Mouse (Mus musculus): ENCODE measurements around the gene Hist1h3g.
"Not testable (repeated sequence)": the region's sequence is repeated elsewhere in the genome, so short reads cannot be mapped to it uniquely, and the experiment has no call there.

The Hist1h3g gene

GRCm38 (mm10) chr13:23536076-23536822 is 1.0 kb downstream of the Hist1h3g start:
- DNase-seq, result no peak

DNA sequence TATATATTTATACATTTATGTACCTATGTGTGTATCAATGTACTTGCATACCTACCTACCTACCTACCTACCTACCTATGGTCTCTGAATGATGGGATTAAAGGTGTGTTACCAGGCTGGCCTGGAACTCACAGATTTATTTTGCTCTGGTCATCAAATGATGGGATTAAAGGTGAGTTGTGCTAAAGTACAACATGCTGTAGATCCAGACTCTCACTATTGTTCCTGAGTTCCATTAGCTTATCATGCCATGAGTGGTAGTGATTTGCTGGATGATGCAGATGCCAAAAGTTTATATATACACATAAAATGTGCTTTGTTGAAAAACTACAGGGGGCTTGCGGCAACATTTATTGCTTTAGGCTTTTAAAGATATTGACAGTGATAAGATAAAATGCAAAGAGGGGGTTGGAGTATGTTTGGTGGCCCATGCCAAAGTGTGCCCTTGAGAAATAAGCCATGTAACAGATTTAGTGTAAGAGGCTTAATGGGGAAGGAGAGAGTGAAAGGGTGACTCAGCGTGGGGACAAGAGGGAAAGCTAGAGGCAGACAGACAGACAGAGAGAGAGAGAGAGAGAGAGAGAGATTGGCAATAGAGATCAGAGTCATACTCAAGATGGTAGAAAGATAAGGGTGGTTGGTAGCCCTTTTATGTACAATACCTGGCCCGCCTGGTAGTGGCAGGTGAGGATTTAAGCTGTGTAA is 1.9 kb downstream of the Hist1h3g start:
- DNase-seq, result no peak

- no peak for DNase-seq
Observed at GRCm38 (mm10) chr13:23538249-23538648, 3.0 kb downstream of the Hist1h3g start.

- not testable (repeated sequence) for DNase-seq
Observed at GRCm38 (mm10) chr13:23539821-23540220, 4.6 kb downstream of the Hist1h3g start.

DNA sequence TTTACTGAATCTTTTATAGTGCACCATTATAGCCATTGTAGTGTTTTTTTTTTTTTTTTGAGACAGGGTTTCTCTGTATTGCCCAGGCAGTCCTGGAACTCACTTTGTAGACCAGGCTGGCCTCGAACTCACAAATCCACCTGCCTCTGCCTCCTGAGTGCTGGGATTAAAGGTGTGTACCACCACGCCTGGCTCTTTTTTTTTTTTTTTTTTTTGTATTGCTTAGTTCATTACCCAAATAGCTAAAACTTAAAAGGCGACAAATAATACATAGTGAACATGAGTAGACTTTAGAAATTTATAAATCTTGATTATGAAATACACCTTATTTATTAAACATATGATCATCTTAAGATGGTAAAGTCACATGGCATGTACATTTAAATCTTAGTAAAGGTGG is 6.3 kb downstream of the Hist1h3g start:
- DNase-seq, result no peak

DNA sequence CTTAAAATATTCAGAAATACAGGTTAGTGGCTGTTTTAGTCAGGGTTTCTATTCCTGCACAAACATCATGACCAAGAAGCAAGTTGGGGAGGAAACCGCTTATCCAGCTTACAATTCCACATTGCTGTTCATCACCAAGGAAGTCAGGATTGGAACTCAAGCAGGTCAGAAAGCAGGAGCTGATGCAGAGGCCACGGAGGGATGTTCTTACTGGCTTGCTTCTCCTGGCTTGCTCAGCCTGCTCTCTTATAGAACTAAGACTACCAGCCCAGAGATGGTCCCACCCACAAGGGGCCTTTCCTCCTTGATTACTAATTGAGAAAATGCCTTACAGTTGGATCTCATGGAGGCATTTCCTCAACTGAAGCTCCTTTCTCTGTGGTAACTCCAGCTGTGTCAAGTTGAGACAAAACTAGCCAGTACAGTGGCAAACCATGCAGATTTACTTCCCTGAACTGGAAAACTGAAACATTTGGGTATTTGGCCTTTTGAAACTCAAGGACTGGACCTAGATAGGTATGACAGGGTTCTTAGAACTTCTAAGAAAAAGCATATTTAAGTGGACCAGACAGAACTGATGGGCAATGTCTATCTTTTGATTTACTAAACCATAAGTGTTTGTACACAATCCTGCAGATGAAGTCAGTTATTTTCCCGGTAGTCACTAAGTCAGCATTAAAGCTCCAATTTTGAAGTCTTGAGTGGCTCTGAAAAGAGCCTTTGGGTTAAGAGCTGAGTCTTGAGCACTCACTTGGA is 7.2 kb downstream of the Hist1h3g start:
- not testable (repeated sequence) for DNase-seq

DNA sequence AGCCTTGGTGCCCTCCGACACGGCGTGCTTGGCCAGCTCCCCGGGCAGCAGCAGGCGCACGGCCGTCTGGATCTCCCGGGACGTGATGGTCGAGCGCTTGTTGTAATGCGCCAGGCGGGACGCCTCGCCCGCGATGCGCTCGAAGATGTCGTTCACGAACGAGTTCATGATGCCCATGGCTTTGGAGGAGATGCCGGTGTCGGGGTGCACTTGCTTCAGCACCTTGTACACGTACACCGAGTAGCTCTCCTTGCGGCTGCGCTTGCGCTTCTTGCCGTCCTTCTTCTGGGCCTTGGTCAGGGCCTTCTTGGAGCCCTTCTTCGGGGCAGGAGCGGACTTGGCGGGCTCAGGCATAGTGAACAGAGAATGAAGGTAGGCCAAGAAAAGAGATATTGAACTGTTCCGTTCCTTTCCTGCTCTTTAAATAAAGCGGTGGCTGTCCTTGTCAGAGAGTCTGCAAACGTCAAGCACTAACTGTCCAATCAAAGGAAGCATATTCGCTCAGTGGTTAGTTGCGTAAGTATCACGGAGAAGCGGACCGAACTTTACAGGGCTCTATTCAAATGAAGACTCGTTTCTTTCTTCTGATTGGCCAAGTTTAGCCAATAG is 7.9 kb downstream of the Hist1h3g start, which contains the start of gene Hist1h2bh:
Hist1h2bh (minus strand) TSS at position 394 of the 609 bp plus-strand sequence.
- DNase-seq, result peak; percentile 93

DNA sequence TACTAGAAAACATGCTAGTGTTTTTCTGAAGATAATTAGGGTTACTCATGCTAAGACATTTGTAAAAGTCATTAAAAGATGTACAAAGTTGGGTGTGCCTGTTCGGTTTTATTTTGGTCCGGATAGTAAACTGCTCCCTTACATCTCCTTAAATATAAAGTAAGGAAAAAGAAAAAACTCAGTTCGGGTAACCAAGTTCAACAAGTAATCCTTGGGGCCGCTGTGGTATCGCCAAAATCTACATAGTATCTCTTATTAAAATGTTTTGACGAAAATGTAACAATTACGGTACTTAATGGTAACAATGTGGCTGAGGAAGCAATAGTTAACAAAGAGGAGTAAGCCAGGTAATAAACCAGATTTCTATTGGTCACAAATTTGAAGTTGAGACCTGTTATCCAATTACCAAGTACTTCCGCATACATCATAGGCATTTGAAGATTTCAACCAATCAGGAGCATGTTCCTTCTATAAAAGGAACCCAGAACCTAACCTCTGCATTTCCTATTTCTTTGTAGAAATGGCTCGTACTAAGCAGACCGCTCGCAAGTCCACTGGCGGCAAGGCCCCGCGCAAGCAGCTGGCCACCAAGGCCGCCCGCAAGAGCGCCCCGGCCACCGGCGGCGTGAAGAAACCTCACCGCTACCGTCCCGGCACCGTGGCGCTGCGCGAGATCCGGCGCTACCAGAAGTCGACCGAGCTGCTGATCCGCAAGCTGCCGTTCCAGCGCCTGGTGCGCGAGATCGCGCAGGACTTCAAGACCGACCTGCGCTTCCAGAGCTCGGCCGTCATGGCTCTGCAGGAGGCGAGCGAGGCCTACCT is 9.0 kb downstream of the Hist1h3g start, which contains the start of gene Hist1h3f:
Hist1h3f (plus strand) TSS at position 88 of the 822 bp plus-strand sequence.
- DNase-seq, result peak; percentile 91

- not testable (repeated sequence) for DNase-seq
Observed at GRCm38 (mm10) chr13:23544787-23545120, 9.5 kb downstream of the Hist1h3g start.

DNA sequence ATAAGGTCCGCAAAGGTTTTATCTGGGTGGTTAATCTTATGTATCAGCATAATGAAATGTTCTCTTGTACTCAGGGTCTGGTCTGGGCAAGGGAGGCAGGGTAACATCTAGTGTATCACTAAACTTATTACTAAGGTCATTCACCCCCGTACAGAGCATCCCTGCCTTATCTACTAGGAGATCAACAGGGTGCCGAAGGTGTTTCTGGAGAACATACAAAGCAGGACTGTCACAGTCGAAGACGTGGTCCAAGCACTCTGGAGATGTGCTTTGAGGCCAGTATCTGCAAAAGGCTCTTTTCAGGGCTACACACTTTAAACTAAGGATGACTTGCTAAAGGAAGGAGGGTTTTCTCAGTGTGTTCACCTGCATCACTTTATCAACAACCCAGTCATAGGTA is 11.5 kb downstream of the Hist1h3g start:
- DNase-seq, result no peak

DNA sequence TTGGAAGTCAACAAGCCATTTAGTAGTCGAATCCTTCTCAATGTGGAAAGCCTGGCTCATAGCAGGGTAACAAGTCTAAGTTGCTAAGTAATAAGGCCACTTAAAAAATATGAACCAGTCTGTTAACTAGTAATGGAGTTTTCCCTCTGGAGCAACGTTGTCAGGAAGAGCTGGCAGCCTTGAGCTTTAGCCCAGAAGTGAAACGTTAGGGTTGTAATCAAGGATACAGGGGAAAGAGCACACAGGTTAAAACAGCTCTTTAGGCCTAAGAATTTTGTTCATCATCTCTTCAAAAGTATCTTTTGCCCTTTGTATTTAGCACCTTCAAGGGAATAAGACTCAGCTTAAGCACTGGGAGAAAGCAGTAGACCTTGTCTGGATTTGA is 15.5 kb downstream of the Hist1h3g start:
- DNase-seq, result no peak

DNA sequence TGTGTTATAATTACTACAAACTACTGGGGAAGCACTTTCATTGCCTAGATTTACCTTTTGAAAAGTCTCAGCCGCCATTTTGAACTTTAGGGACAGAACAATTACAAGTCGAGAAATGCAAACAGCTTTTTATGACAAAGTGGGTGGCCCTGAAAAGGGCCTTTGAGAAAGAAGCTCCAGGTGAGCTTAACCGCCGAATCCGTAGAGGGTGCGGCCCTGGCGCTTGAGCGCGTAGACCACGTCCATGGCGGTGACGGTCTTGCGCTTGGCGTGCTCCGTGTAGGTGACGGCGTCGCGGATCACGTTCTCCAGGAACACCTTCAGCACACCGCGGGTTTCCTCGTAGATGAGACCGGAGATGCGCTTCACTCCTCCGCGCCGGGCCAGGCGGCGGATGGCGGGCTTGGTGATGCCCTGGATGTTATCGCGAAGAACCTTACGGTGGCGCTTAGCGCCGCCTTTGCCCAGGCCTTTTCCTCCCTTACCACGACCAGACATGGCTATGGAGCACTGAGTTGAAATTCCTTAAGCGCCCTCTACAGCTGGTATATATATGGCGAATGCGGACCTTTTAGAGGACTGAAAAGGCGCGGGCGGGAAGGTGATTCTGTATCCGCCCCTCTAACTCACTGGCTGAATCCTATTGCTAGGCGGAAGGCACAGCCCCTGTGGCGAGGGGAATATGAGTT is 16.1 kb downstream of the Hist1h3g start, which contains the start of gene Hist1h4f:
Hist1h4f (minus strand) TSS at position 503 of the 689 bp plus-strand sequence.
- peak; percentile 92 for DNase-seq

GRCm38 (mm10) chr13:23551931-23552914 is 17.0 kb downstream of the Hist1h3g start:
- DNase-seq, result no peak

- DNase-seq, result no peak
Observed at GRCm38 (mm10) chr13:23552962-23553361, 17.7 kb downstream of the Hist1h3g start, which contains the start of gene Hist1h1d. Gene Hist1h1d (plus strand): TSS chr13:23553262.

DNA sequence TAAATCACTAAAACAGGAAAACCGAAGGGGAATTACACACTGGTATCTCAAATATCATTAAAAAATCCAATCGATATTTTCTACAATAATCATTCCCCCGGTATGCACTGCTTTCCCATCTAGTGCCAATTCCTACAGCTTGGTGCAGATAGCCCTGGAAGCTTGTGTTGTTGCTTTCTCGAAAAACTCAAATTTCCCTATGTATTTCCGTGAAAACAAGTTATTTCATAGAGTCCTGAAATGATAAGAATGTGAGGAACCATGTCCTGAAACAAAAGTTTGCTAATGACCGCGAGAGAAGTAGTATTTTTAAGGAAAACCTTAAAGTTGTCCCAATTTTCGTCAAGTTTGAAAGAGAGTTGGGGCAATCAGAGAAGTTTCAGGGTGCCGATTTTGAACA is 19.2 kb downstream of the Hist1h3g start:
- DNase-seq, result no peak

GRCm38 (mm10) chr13:23554925-23555838 is 20.0 kb downstream of the Hist1h3g start:
- peak; percentile 82 for DNase-seq

DNA sequence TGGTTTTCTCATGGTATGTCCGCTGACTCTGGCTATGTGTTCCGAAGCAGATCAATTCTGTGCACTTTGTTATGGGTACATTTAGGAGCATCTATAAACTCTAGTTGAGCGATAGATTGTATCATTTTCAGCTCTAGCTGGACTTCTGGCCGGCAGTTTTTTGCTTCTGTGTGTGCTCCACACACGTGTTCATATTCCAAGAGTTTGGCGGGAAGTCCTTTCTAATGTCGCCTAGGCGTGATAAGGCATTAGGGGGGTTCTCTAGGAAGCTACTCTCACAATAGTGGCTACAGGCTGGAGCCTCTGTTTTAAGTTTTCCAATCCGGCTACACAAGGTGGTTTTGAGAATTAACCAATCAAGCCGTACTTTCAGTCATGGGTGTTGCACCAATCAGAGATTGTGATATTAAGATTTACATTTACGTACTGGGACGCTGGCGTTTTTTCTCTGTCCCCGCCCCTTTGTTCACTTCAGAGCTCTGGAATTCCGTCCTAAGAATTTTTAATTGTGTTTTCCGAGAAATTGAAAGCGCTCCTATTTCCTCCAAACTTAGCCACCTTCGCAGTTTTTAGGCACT is 20.7 kb downstream of the Hist1h3g start:
- peak; percentile 93 for DNase-seq

- no peak for DNase-seq
Observed at GRCm38 (mm10) chr13:23556906-23557305, 21.7 kb downstream of the Hist1h3g start.

Measured in lung, postnatal 36 days (tissue).